Mouse (Mus musculus) thymus, adult 2 months (tissue): ENCODE results near the gene H2-Q6.

Experiments
- CTCF ChIP-seq: fragments of 200-500 bp; IDR thresholded peaks from 2 replicates; pipeline ENCODE4 v1.5.1; 2012; ENCODE audit warnings: mild to moderate bottlenecking, control low read depth, low read length, moderate library complexity, borderline replicate concordance; ENCODE audit not compliant: control insufficient read depth, poor library complexity, insufficient read depth; ENCODE audit errors: extremely low read depth
- POLR2A ChIP-seq: fragments of 200-500 bp; IDR thresholded peaks from 2 replicates; pipeline ENCODE4 v1.6.1; 2012; ENCODE audit warnings: mild to moderate bottlenecking, low read length, control low read depth, moderate library complexity; ENCODE audit not compliant: control insufficient read depth, poor library complexity, insufficient read depth; ENCODE audit errors: extremely low read depth

DNA sequence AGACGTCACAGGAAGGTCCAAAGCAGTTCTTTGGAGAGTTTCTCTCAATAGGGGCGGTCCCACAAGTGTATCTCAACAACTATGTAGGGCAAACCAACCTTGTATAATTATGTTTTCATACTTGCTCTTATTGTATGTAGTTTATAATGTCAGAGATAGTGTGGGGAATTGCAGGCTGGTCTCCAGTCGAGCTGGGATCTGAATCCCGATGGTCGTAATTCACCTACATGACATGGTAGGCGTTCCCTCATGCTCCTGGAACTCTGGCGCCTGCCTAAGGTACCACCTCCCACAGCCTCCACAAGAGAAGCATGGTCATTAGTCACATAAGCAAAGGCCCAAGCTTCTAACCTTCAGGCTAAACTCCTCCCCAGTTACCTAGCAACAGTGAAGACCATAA is 5.9 kb upstream of the H2-Q6 start:
- TF ChIP-seq CTCF (no peak), POLR2A (no peak)
